Mouse (Mus musculus): ENCODE results near the gene Gsc2.

- TF ChIP-seq CTCF (IDR thresholded peaks at IDR 0.05; ENCODE audit: borderline replicate concordance, control insufficient read depth, extremely low read depth, insufficient read depth, low read length, poor library complexity) (no peak), POLR2A (IDR thresholded peaks at IDR 0.05; ENCODE audit: control insufficient read depth, extremely low read depth, insufficient read depth, low read length, poor library complexity) (no peak)
Measured at GRCm38 (mm10) chr16:17876096-17876495, 38.8 kb downstream of the Gsc2 start.

Measured in thymus, adult 2 months (tissue).